Comparison of ENCODE assay signal across 13 mouse cellular contexts in genomic region chr14:60666252-60666651, GRCm38 (mm10). TPM values are rescaled to one million over a fixed set of nuclear protein-coding genes. Genes with fewer than 3 reads are reported as not detected.
DNase-seq lines count a peak whose midpoint lies in the region; ATAC-seq and TF ChIP-seq lines count a peak whose summit lies in the region.
"Had no signal": no experiment of that assay in that cellular context is flagged by ENCODE, and none has a peak within 500 bp of the region (broad histone marks: within the 10 kb centered on the region; RNA-seq: fewer than 3 reads in every experiment).

No protein-coding gene starts in this region.

- H3K27me3 ChIP-seq in thymus, adult 2 months (ENCODE audit: control insufficient read depth, insufficient read depth, low read length): no peaks in the 10 kb centered on the region
- H3K27me3 ChIP-seq in stomach, postnatal 0 days (ENCODE audit: control insufficient read depth, insufficient read depth, low read length): no peaks in the 10 kb centered on the region
- H3K27me3 ChIP-seq in intestine, postnatal 0 days (replicated peaks; ENCODE audit: control insufficient read depth, insufficient read depth, low read length): no peaks in the 10 kb centered on the region

- H3K4me2 ChIP-seq in stomach, postnatal 0 days (replicated peaks; ENCODE audit: low read depth): no peak overlapping the region
- no peak overlapping the region for H3K4me2 ChIP-seq in intestine, postnatal 0 days (replicated peaks; ENCODE audit: low read depth)

- no peak for TF ChIP-seq POLR2A in thymus, adult 2 months (IDR thresholded peaks at IDR 0.05; ENCODE audit: control insufficient read depth, extremely low read depth, insufficient read depth, low read length, poor library complexity)

- ATAC-seq in CD4-positive, CD25-positive, alpha-beta regulatory T cell, adult 4 months: peak; percentile 60
- ATAC-seq in inflammation-experienced regulatory T-cells, adult 6 months: peak; percentile 69
- ATAC-seq in stomach, postnatal 0 days (ENCODE audit: low FRiP score, low TSS enrichment): no peak
- ATAC-seq in intestine, postnatal 0 days: no peak

- TF ChIP-seq CTCF in thymus, adult 2 months (IDR thresholded peaks at IDR 0.05; ENCODE audit: borderline replicate concordance, control insufficient read depth, extremely low read depth, insufficient read depth, low read length, poor library complexity): no peak
- no peak for TF ChIP-seq CTCF in stomach, postnatal 0 days (IDR thresholded peaks at IDR 0.05; ENCODE audit: low read depth)
- no peak for TF ChIP-seq CTCF in intestine, postnatal 0 days (IDR thresholded peaks at IDR 0.05; ENCODE audit: low read depth)

- H3K4me1 ChIP-seq in thymus, adult 2 months (replicated peaks; ENCODE audit: control insufficient read depth, insufficient read depth, low read length): peaks cover 9% of the 10 kb centered on the region
- H3K4me1 ChIP-seq in stomach, postnatal 0 days (replicated peaks; ENCODE audit: control insufficient read depth, insufficient read depth): no peaks in the 10 kb centered on the region
- no peaks in the 10 kb centered on the region for H3K4me1 ChIP-seq in intestine, postnatal 0 days (replicated peaks; ENCODE audit: control insufficient read depth, insufficient read depth, low read length)

- H3K27ac ChIP-seq in thymus, adult 2 months (ENCODE audit: control insufficient read depth, insufficient read depth, low read length): no peak overlapping the region
- no peak overlapping the region for H3K27ac ChIP-seq in stomach, postnatal 0 days (replicated peaks)
- no peak overlapping the region for H3K27ac ChIP-seq in intestine, postnatal 0 days (ENCODE audit: low read depth, low read length)
- H3K27ac ChIP-seq: liver, embryonic 14.5 days had no signal

- 6% methylated on average over 7 of the region's 7 CpGs for WGBS in thymus, adult 2 months
- WGBS in stomach, postnatal 0 days: 83% methylated on average over 7 of the region's 7 CpGs
- WGBS in intestine, postnatal 0 days: 70% methylated on average over 7 of the region's 7 CpGs

- H3K36me3 ChIP-seq in thymus, adult 2 months (ENCODE audit: control insufficient read depth, insufficient read depth, low read length): no peaks in the 10 kb centered on the region
- H3K36me3 ChIP-seq in stomach, postnatal 0 days (ENCODE audit: control insufficient read depth, insufficient read depth, low read length): no peaks in the 10 kb centered on the region
- no peaks in the 10 kb centered on the region for H3K36me3 ChIP-seq in intestine, postnatal 0 days (ENCODE audit: control insufficient read depth, insufficient read depth)
- H3K36me3 ChIP-seq: G1E had no signal

- H3K9me3 ChIP-seq in stomach, postnatal 0 days (ENCODE audit: control insufficient read depth, low read length): no peaks in the 10 kb centered on the region
- H3K9me3 ChIP-seq in intestine, postnatal 0 days (ENCODE audit: control insufficient read depth): no peaks in the 10 kb centered on the region
- H3K9me3 ChIP-seq: G1E had no signal

- no peak overlapping the region for H3K4me3 ChIP-seq in thymus, adult 2 months (ENCODE audit: control insufficient read depth, insufficient read depth, low read length)
- no peak overlapping the region for H3K4me3 ChIP-seq in stomach, postnatal 0 days (ENCODE audit: low read depth, low read length)
- no peak overlapping the region for H3K4me3 ChIP-seq in intestine, postnatal 0 days (ENCODE audit: low read depth, low read length)

- H3K9ac ChIP-seq in stomach, postnatal 0 days (ENCODE audit: low read length): no peak overlapping the region
- H3K9ac ChIP-seq in intestine, postnatal 0 days (ENCODE audit: low read depth, low read length): no peak overlapping the region
- H3K9ac ChIP-seq: liver, embryonic 14.5 days had no signal

- no peak for TF ChIP-seq EP300 in stomach, postnatal 0 days (optimal IDR thresholded peaks at IDR 0.05)

- DNase-seq in B cell, adult 2 months: peak; percentile 36 to 48
- peak; percentile 53 for DNase-seq in thymus, adult 2 months
- no peak for DNase-seq in layer of hippocampus, adult 9-10 months (ENCODE audit: low spot score)
- DNase-seq in stomach, postnatal 0 days (ENCODE audit: low spot score): no peak
- DNase-seq: cerebellum, adult 18-20 months; heart, adult 18-20 months; heart, postnatal 14 days; lung, postnatal 4 days had no signal

RNA-seq across cellular contexts. Expression of gene Spata13, which starts 32.5 kb away (rescaled TPM):
- polyA plus RNA-seq in CD4-positive, CD25-positive, alpha-beta regulatory T cell, adult 4 months (2017; shearing (Covaris generic)): 100 to 1,000 TPM in 1 of 2 experiments, 10 to 100 TPM in 1; 90.7 to 146 TPM
- 100 to 1,000 TPM in 1 of 3 experiments, 10 to 100 TPM in 2; 87.6 to 120 (median 95.0) TPM for polyA plus RNA-seq in inflammation-experienced regulatory T-cells, adult 6 months (2017; shearing (Covaris generic))
- polyA plus RNA-seq in thymus, adult 2 months (2012; rRNA removed): 80.6 and 99.6 TPM in 2 replicates
- 11.2 and 12.2 TPM in 2 replicates for polyA plus RNA-seq in stomach, postnatal 0 days (2015; fragmentation: Nextera tagmentation; extraction: Ambion mirVana)
- polyA plus RNA-seq in intestine, postnatal 0 days (2015; fragmentation: Nextera tagmentation; extraction: Ambion mirVana): 10.2 and 11.1 TPM in 2 replicates

Comparison
In these comparisons a context has a peak if more than half of its experiments do, and no peak if none do; other contexts are left out.
1. DNase-seq: peak in B cell, adult 2 months (2 of 2) and thymus, adult 2 months (single experiment); none in layer of hippocampus, adult 9-10 months (single experiment) and stomach, postnatal 0 days (single experiment).
2. ATAC-seq: peak in CD4-positive, CD25-positive, alpha-beta regulatory T cell, adult 4 months (single experiment) and inflammation-experienced regulatory T-cells, adult 6 months (single experiment); none in stomach, postnatal 0 days (single experiment) and intestine, postnatal 0 days (single experiment).